Mouse (Mus musculus) forebrain, embryonic 16.5 days (tissue): Measurements from ENCODE around the gene Crtap. TPM values are rescaled to one million over a fixed set of nuclear protein-coding genes. Genes with fewer than 3 reads are reported as not detected.

Experiments
- ATAC-seq: fragments of 200-750 bp; cut with Nextera tagmentation; 2 replicates; pipeline ENCODE4 v1.8.0; 2017; ENCODE audit warnings: mild to moderate bottlenecking, moderate library complexity
- H3K27ac ChIP-seq: fragments of 300-500 bp; sonication (generic); 2 replicates; pipeline ENCODE4 v1.5.1; 2014; ENCODE audit warnings: low read length, control low read depth
- H3K27me3 ChIP-seq: fragments of 300-500 bp; sonication (generic); replicated peaks from 2 replicates; pipeline ENCODE4 v1.6.1; 2014; ENCODE audit warnings: low read length; ENCODE audit not compliant: control insufficient read depth, insufficient read depth
- H3K36me3 ChIP-seq: fragments of 300-500 bp; sonication (generic); 2 replicates; pipeline ENCODE4 v1.6.1; 2014; ENCODE audit not compliant: control insufficient read depth, insufficient read depth
- H3K4me1 ChIP-seq: fragments of 300-500 bp; sonication (generic); replicated peaks from 2 replicates; pipeline ENCODE4 v1.6.1; 2014; ENCODE audit warnings: low read length; ENCODE audit not compliant: control insufficient read depth, insufficient read depth
- H3K4me2 ChIP-seq: fragments of 300-500 bp; sonication (generic); 2 replicates; pipeline ENCODE4 v1.6.1; 2014; ENCODE audit warnings: mild to moderate bottlenecking, low read length, control low read depth
- H3K4me3 ChIP-seq: fragments of 300-500 bp; sonication (generic); replicated peaks from 2 replicates; pipeline ENCODE4 v1.5.1; 2014; ENCODE audit warnings: mild to moderate bottlenecking, low read length, control low read depth
- H3K9ac ChIP-seq: fragments of 300-500 bp; sonication (generic); replicated peaks from 2 replicates; pipeline ENCODE4 v1.6.1; 2014; ENCODE audit warnings: low read depth, low read length, control low read depth
- H3K9me3 ChIP-seq: fragments of 300-500 bp; sonication (generic); 2 replicates; pipeline ENCODE4 v1.6.1; 2016; ENCODE audit warnings: low read length; ENCODE audit not compliant: control insufficient read depth
- WGBS: fragments of 180-500 bp; shearing (Covaris S2); extraction: QIAGEN DNeasy Blood & Tissue Kit; methylation state at CpG from one replicate; pipeline ENCODE4 v1.1.7; 2014; 5-methylcytosine and 5-hydroxymethylcytosine counted together
- polyA plus RNA-seq: library from polyadenylated mRNA; unstranded; fragments of >200 nt; fragmentation: Nextera tagmentation; extraction: Ambion mirVana; gene quantifications from 2 replicates; pipeline ENCODE4 v1.2.1, GENCODE M21; 2015

Crtap gene
- polyA plus RNA-seq, 1 experiment from 2014 or later: 19.9 TPM

DNA sequence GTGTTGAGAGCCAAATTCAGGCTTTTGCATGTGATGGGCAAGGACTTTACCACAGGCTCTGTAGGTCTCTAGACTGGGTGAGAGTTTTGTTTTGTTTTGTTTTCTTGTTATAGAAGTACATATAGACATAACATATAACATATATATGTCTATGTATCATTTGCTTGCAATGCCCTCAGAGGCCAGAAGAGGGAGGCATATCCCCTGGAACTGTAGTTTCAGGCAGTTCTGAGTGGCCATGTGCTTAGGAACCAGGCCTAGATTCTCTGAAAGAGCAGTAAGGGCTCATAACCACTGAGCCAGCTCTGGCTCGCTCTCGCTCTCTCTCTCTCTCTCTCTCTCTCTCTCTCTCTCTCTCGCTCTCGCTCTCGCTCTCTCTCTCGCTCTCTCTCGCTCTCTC lies 27.7 kb upstream of the Crtap start:
- 86% methylated on average over 7 of the region's 7 CpGs for WGBS
- Histone ChIP-seq H3K27me3 (no peaks in the 10 kb centered on the region), H3K9ac (no peak overlapping the region), H3K36me3 (no peaks in the 10 kb centered on the region), H3K4me1 (no peaks in the 10 kb centered on the region), H3K9me3 (no peaks in the 10 kb centered on the region), H3K27ac (no peak overlapping the region), H3K4me3 (no peak overlapping the region), H3K4me2 (no peak overlapping the region)
- ATAC-seq: no peak

- Histone ChIP-seq H3K27ac (no peak overlapping the region), H3K4me1 (no peaks in the 10 kb centered on the region), H3K27me3 (no peaks in the 10 kb centered on the region), H3K9me3 (no peaks in the 10 kb centered on the region), H3K4me2 (no peak overlapping the region), H3K4me3 (no peak overlapping the region), H3K9ac (no peak overlapping the region), H3K36me3 (no peaks in the 10 kb centered on the region)
- ATAC-seq: no peak
- 93% methylated on average over 21 of the region's 21 CpGs for WGBS
Observed at GRCm38 (mm10) chr9:114416646-114417517, 26.4 kb upstream of the Crtap start.

- Histone ChIP-seq H3K27me3 (no peaks in the 10 kb centered on the region), H3K4me1 (no peaks in the 10 kb centered on the region), H3K4me2 (no peak overlapping the region), H3K36me3 (no peaks in the 10 kb centered on the region), H3K4me3 (no peak overlapping the region), H3K9ac (no peak overlapping the region), H3K27ac (no peak overlapping the region), H3K9me3 (no peaks in the 10 kb centered on the region)
- ATAC-seq: no peak
- 16% methylated on average over 11 of the region's 11 CpGs for WGBS
Observed at GRCm38 (mm10) chr9:114415701-114416100, 25.2 kb upstream of the Crtap start.

- WGBS: 89% methylated on average over 12 of the region's 12 CpGs
- no peaks in the 10 kb centered on the region for H3K27me3 ChIP-seq
- no peaks in the 10 kb centered on the region for H3K36me3 ChIP-seq
- H3K9ac ChIP-seq: no peak overlapping the region
- no peaks in the 10 kb centered on the region for H3K4me1 ChIP-seq
- H3K27ac ChIP-seq: no peak overlapping the region
- no peak overlapping the region for H3K4me2 ChIP-seq
- H3K4me3 ChIP-seq: no peak overlapping the region
- no peaks in the 10 kb centered on the region for H3K9me3 ChIP-seq
- ATAC-seq: no peak
Observed at GRCm38 (mm10) chr9:114413866-114414265, 23.4 kb upstream of the Crtap start.

DNA sequence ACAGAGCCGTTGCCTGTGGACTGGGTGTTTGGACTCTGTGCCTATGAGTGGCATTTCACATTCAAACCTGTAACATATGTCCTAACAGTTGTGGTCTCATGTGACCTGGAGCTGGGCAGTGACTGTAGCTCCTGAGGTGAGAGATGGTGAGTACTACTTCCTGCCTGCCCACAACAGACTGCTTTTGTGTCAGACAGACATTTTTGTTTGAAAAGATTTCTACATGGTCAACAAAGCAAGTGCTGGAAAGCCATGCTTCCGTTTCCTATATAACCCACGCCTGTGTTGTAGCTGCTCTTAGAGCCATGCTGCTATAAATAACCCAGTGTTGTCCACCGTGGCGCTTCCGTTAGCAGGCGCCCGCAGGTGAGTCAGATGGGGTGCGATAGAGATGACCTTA lies 21.9 kb upstream of the Crtap start:
- no peak for ATAC-seq
- no peaks in the 10 kb centered on the region for H3K36me3 ChIP-seq
- H3K9ac ChIP-seq: no peak overlapping the region
- H3K4me1 ChIP-seq: no peaks in the 10 kb centered on the region
- no peaks in the 10 kb centered on the region for H3K27me3 ChIP-seq
- no peak overlapping the region for H3K4me3 ChIP-seq
- 93% methylated on average over 9 of the region's 9 CpGs for WGBS
- H3K4me2 ChIP-seq: no peak overlapping the region
- H3K9me3 ChIP-seq: no peaks in the 10 kb centered on the region
- no peak overlapping the region for H3K27ac ChIP-seq

- H3K27me3 ChIP-seq: no peaks in the 10 kb centered on the region
- no peak overlapping the region for H3K27ac ChIP-seq
- no peaks in the 10 kb centered on the region for H3K9me3 ChIP-seq
- H3K4me1 ChIP-seq: no peaks in the 10 kb centered on the region
- H3K4me3 ChIP-seq: no peak overlapping the region
- H3K4me2 ChIP-seq: no peak overlapping the region
- H3K9ac ChIP-seq: no peak overlapping the region
- 79% methylated on average over 5 of the region's 5 CpGs for WGBS
- no peak for ATAC-seq
- no peaks in the 10 kb centered on the region for H3K36me3 ChIP-seq
Observed at GRCm38 (mm10) chr9:114411295-114411694, 20.8 kb upstream of the Crtap start.

- 96% methylated on average over 11 of the region's 11 CpGs for WGBS
- H3K4me1 ChIP-seq: no peaks in the 10 kb centered on the region
- no peak for ATAC-seq
- no peak overlapping the region for H3K27ac ChIP-seq
- H3K9ac ChIP-seq: no peak overlapping the region
- H3K9me3 ChIP-seq: no peaks in the 10 kb centered on the region
- no peak overlapping the region for H3K4me2 ChIP-seq
- H3K27me3 ChIP-seq: no peaks in the 10 kb centered on the region
- peaks cover 3% of the 10 kb centered on the region; the same call in 1 of the 2 replicates for H3K36me3 ChIP-seq
- no peak overlapping the region for H3K4me3 ChIP-seq
Observed at GRCm38 (mm10) chr9:114410313-114410862, 19.9 kb upstream of the Crtap start.

DNA sequence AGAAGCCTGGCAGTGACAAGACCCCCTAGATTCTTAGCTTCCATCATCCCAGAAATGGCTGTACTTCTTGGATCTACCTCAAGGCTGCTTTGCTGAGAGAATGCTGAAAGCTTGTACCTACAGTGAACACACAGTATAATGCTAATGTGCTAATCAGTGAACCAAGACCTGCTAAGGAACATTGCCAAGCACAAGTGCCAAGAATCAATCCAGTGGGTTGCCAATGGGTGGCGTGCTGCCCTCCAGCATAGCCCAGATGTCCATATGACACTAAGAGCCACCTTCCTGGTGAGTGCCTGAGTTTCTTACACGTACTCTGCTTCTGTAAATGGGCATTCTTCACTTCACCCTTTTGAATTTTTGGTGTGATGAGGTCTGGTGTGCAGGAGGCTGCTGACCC lies 17.2 kb upstream of the Crtap start:
- WGBS: 68% methylated on average over 2 of the region's 2 CpGs
- no peaks in the 10 kb centered on the region for H3K4me1 ChIP-seq
- 0 out of 2 replicates have a peak, but pooled peaks have one; percentile 31 for ATAC-seq
- no peak overlapping the region for H3K4me2 ChIP-seq
- H3K4me3 ChIP-seq: no peak overlapping the region
- no peaks in the 10 kb centered on the region for H3K9me3 ChIP-seq
- peaks cover 3% of the 10 kb centered on the region; the same call in 1 of the 2 replicates for H3K36me3 ChIP-seq
- H3K9ac ChIP-seq: no peak overlapping the region
- no peaks in the 10 kb centered on the region for H3K27me3 ChIP-seq
- no peak overlapping the region for H3K27ac ChIP-seq

- Histone ChIP-seq H3K4me1 (peaks cover 11% of the 10 kb centered on the region), H3K27me3 (no peaks in the 10 kb centered on the region), H3K9me3 (no peaks in the 10 kb centered on the region), H3K27ac (peak overlapping the region; percentile 84), H3K4me2 (peak overlapping the region; percentile 83), H3K36me3 (peaks cover 3% of the 10 kb centered on the region; the same call in 1 of the 2 replicates), H3K9ac (peak overlapping the region; percentile 88), H3K4me3 (peak overlapping the region; percentile 92)
- WGBS: 2% methylated on average over 16 of the region's 16 CpGs
- ATAC-seq: no peak
Observed at GRCm38 (mm10) chr9:114401685-114402080, 11.2 kb upstream of the Crtap start.
